Mouse (Mus musculus) kidney, postnatal 10 days (tissue): ENCODE measurements around the gene Lce1a2.
A peak's percentile ranks its signal among the peaks of the same experiment; 100 is the strongest.

Source experiments
- DNase-seq: peaks from one replicate; pipeline ENCODE4 v3.0.0; 2021; ENCODE audit warnings: mixed read lengths

Gene Lce1a2

GRCm38 (mm10) chr3:92670215-92670614 is at the start of gene Lce1a2:
Gene Lce1a2, minus strand, starts transcription at chr3:92670315.
- DNase-seq = no peak

- no peak for DNase-seq
Observed at GRCm38 (mm10) chr3:92715122-92715521, 45.0 kb upstream of the Lce1a2 start.

- DNase-seq = no peak
Observed at GRCm38 (mm10) chr3:92708974-92709373, 38.9 kb upstream of the Lce1a2 start, which contains the start of gene Lce1e. Gene Lce1e, minus strand, starts transcription at chr3:92709074.

- no peak for DNase-seq
Observed at GRCm38 (mm10) chr3:92694613-92695012, 24.5 kb upstream of the Lce1a2 start.

- DNase-seq = no peak
Observed at GRCm38 (mm10) chr3:92691688-92692087, 21.6 kb upstream of the Lce1a2 start.

- DNase-seq = peak; percentile 30
Observed at GRCm38 (mm10) chr3:92689154-92689553, 19.0 kb upstream of the Lce1a2 start.

GRCm38 (mm10) chr3:92687110-92687509 is 17.0 kb upstream of the Lce1a2 start, which contains the start of gene Lce1d:
Gene Lce1d, minus strand, starts transcription at chr3:92687210.
- no peak for DNase-seq

- no peak for DNase-seq
Observed at GRCm38 (mm10) chr3:92678947-92679346, 8.8 kb upstream of the Lce1a2 start, which contains the start of gene Lce1c. Gene Lce1c, plus strand, starts transcription at chr3:92679247.

- no peak for DNase-seq
Observed at GRCm38 (mm10) chr3:92656826-92657225, 13.3 kb downstream of the Lce1a2 start, which contains the start of gene Lce1b. Gene Lce1b, minus strand, starts transcription at chr3:92656926.

GRCm38 (mm10) chr3:92648207-92648606 is 21.9 kb downstream of the Lce1a2 start, which contains the start of gene Lce1a1:
Gene Lce1a1, minus strand, starts transcription at chr3:92648307.
- DNase-seq = no peak

GRCm38 (mm10) chr3:92639854-92640253 is 30.3 kb downstream of the Lce1a2 start:
- no peak for DNase-seq

- no peak for DNase-seq
Observed at GRCm38 (mm10) chr3:92638653-92638991, 31.5 kb downstream of the Lce1a2 start.

- no peak for DNase-seq
Observed at GRCm38 (mm10) chr3:92637745-92638652, 32.1 kb downstream of the Lce1a2 start.

GRCm38 (mm10) chr3:92621560-92621959 is 48.6 kb downstream of the Lce1a2 start, which contains the start of gene Lce6a:
Gene Lce6a, minus strand, starts transcription at chr3:92621660.
- DNase-seq = no peak
